Mouse (Mus musculus) midbrain, embryonic 15.5 days (tissue): ENCODE results near the gene Celf2. TPM values are rescaled to one million over a fixed set of nuclear protein-coding genes. Genes with fewer than 3 reads are reported as not detected.

Source experiments
- ATAC-seq: fragments of 200-750 bp; cut with Nextera tagmentation; replicated peaks from 2 replicates; pipeline ENCODE4 v1.8.0; 2017; ENCODE audit warnings: moderate TSS enrichment
- H3K27ac ChIP-seq: fragments of 300-500 bp; sonication (generic); 2 replicates; pipeline ENCODE4 v1.5.1; 2015; ENCODE audit warnings: mild to moderate bottlenecking, inconsistent platforms
- H3K27me3 ChIP-seq: fragments of 300-500 bp; sonication (generic); replicated peaks from 2 replicates; pipeline ENCODE4 v1.6.1; 2015; ENCODE audit warnings: inconsistent platforms
- H3K36me3 ChIP-seq: fragments of 300-500 bp; sonication (generic); replicated peaks from 2 replicates; pipeline ENCODE4 v1.6.1; 2015; ENCODE audit warnings: inconsistent platforms
- H3K4me1 ChIP-seq: fragments of 300-500 bp; sonication (generic); 2 replicates; pipeline ENCODE4 v1.6.1; 2015; ENCODE audit warnings: inconsistent platforms
- H3K4me2 ChIP-seq: fragments of 300-500 bp; sonication (generic); 2 replicates; pipeline ENCODE4 v1.6.1; 2015; ENCODE audit warnings: inconsistent platforms, mild to moderate bottlenecking, moderate library complexity
- H3K4me3 ChIP-seq: fragments of 300-500 bp; sonication (generic); 2 replicates; pipeline ENCODE4 v1.5.1; 2015; ENCODE audit warnings: mild to moderate bottlenecking, inconsistent platforms
- H3K9ac ChIP-seq: fragments of 300-500 bp; sonication (generic); 2 replicates; pipeline ENCODE4 v1.6.1; 2015; ENCODE audit warnings: mild to moderate bottlenecking, inconsistent platforms
- H3K9me3 ChIP-seq: fragments of 300-500 bp; sonication (generic); 2 replicates; pipeline ENCODE4 v1.6.1; 2016; ENCODE audit warnings: inconsistent platforms
- WGBS: fragments of 180-500 bp; shearing (Covaris S2); methylation state at CpG from one replicate; pipeline ENCODE4 v1.1.7; 2015; ENCODE audit warnings: mixed read lengths; 5-methylcytosine and 5-hydroxymethylcytosine counted together
- polyA plus RNA-seq: library from polyadenylated mRNA; unstranded; fragments of >200 nt; fragmentation: Nextera tagmentation; extraction: Ambion mirVana; gene quantifications from 2 replicates; pipeline ENCODE4 v1.2.1, GENCODE M21; 2015

Gene Celf2
- polyA plus RNA-seq, 1 experiment from 2014 or later, result 190 TPM

GRCm38 (mm10) chr2:7017384-7018113, 491.8 kb downstream of the Celf2 start:
- Histone ChIP-seq H3K4me2 (no peak overlapping the region), H3K4me3 (no peak overlapping the region), H3K9ac (no peak overlapping the region), H3K27ac (no peak overlapping the region), H3K27me3 (no peaks in the 10 kb centered on the region), H3K4me1 (no peaks in the 10 kb centered on the region), H3K36me3 (no peaks in the 10 kb centered on the region), H3K9me3 (no peaks in the 10 kb centered on the region)
- WGBS, result 86% methylated on average over 6 of the region's 6 CpGs
- no peak for ATAC-seq

GRCm38 (mm10) chr2:7013126-7013525, 496.2 kb downstream of the Celf2 start:
- no peak overlapping the region for H3K27ac ChIP-seq
- H3K9ac ChIP-seq, result no peak overlapping the region
- WGBS, result 78% methylated on average over 5 of the region's 5 CpGs
- no peaks in the 10 kb centered on the region for H3K9me3 ChIP-seq
- H3K4me1 ChIP-seq, result no peaks in the 10 kb centered on the region
- H3K4me3 ChIP-seq, result no peak overlapping the region
- H3K36me3 ChIP-seq, result no peaks in the 10 kb centered on the region
- no peak overlapping the region for H3K4me2 ChIP-seq
- no peaks in the 10 kb centered on the region for H3K27me3 ChIP-seq
- no peak for ATAC-seq

- H3K27ac ChIP-seq, result no peak overlapping the region
- ATAC-seq, result no peak
- no peak overlapping the region for H3K9ac ChIP-seq
- H3K4me2 ChIP-seq, result no peak overlapping the region
- H3K4me1 ChIP-seq, result peaks cover 4% of the 10 kb centered on the region; the same call in 1 of the 2 replicates
- no peaks in the 10 kb centered on the region for H3K9me3 ChIP-seq
- WGBS, result 79% methylated on average over 3 of the region's 3 CpGs
- no peak overlapping the region for H3K4me3 ChIP-seq
- H3K36me3 ChIP-seq, result no peaks in the 10 kb centered on the region
- no peaks in the 10 kb centered on the region for H3K27me3 ChIP-seq
Measured at GRCm38 (mm10) chr2:7006816-7007215, 502.5 kb downstream of the Celf2 start.

- 18% methylated on average over 2 of the region's 2 CpGs for WGBS
- H3K9ac ChIP-seq, result no peak overlapping the region
- no peaks in the 10 kb centered on the region for H3K27me3 ChIP-seq
- H3K4me3 ChIP-seq, result no peak overlapping the region
- H3K4me1 ChIP-seq, result peaks cover 5% of the 10 kb centered on the region; the same call in 1 of the 2 replicates
- 0 out of 2 replicates have a peak, but pooled peaks have one; percentile 74 for ATAC-seq
- H3K9me3 ChIP-seq, result no peaks in the 10 kb centered on the region
- H3K36me3 ChIP-seq, result no peaks in the 10 kb centered on the region
- no peak overlapping the region for H3K4me2 ChIP-seq
- H3K27ac ChIP-seq, result peak overlapping the region; percentile 42; the same call in 1 of the 2 replicates
Measured at GRCm38 (mm10) chr2:7001967-7002366, 507.4 kb downstream of the Celf2 start.

GRCm38 (mm10) chr2:6991010-6991421, 518.3 kb downstream of the Celf2 start:
- Histone ChIP-seq H3K9ac (no peak overlapping the region), H3K9me3 (no peaks in the 10 kb centered on the region), H3K4me3 (no peak overlapping the region), H3K36me3 (no peaks in the 10 kb centered on the region), H3K4me2 (no peak overlapping the region), H3K27ac (no peak overlapping the region), H3K4me1 (no peaks in the 10 kb centered on the region), H3K27me3 (no peaks in the 10 kb centered on the region)
- WGBS, result 68% methylated on average over 5 of the region's 5 CpGs
- ATAC-seq, result no peak

- Histone ChIP-seq H3K4me1 (no peaks in the 10 kb centered on the region), H3K36me3 (no peaks in the 10 kb centered on the region), H3K27ac (no peak overlapping the region), H3K9ac (no peak overlapping the region), H3K27me3 (no peaks in the 10 kb centered on the region), H3K9me3 (no peaks in the 10 kb centered on the region), H3K4me3 (no peak overlapping the region), H3K4me2 (no peak overlapping the region)
- no peak for ATAC-seq
- WGBS, result 51% methylated on average over 4 of the region's 4 CpGs
Measured at GRCm38 (mm10) chr2:6985706-6986105, 523.7 kb downstream of the Celf2 start.

- H3K27me3 ChIP-seq, result no peaks in the 10 kb centered on the region
- no peak for ATAC-seq
- H3K4me3 ChIP-seq, result no peak overlapping the region
- no peaks in the 10 kb centered on the region for H3K9me3 ChIP-seq
- no peaks in the 10 kb centered on the region for H3K36me3 ChIP-seq
- no peak overlapping the region for H3K27ac ChIP-seq
- WGBS, result 53% methylated on average over 6 of the region's 6 CpGs
- H3K4me1 ChIP-seq, result no peaks in the 10 kb centered on the region
- no peak overlapping the region for H3K9ac ChIP-seq
- H3K4me2 ChIP-seq, result no peak overlapping the region
Measured at GRCm38 (mm10) chr2:6983902-6984301, 525.5 kb downstream of the Celf2 start.

GRCm38 (mm10) chr2:6976300-6976699, 533.1 kb downstream of the Celf2 start:
- H3K4me3 ChIP-seq, result no peak overlapping the region
- no peaks in the 10 kb centered on the region for H3K9me3 ChIP-seq
- no peaks in the 10 kb centered on the region for H3K36me3 ChIP-seq
- H3K4me1 ChIP-seq, result no peaks in the 10 kb centered on the region
- WGBS, result 96% methylated on average over 2 of the region's 2 CpGs
- H3K4me2 ChIP-seq, result no peak overlapping the region
- no peak for ATAC-seq
- H3K27ac ChIP-seq, result no peak overlapping the region
- no peaks in the 10 kb centered on the region for H3K27me3 ChIP-seq
- H3K9ac ChIP-seq, result no peak overlapping the region

- Histone ChIP-seq H3K27ac (no peak overlapping the region), H3K9ac (no peak overlapping the region), H3K4me2 (no peak overlapping the region), H3K9me3 (no peaks in the 10 kb centered on the region), H3K36me3 (no peaks in the 10 kb centered on the region), H3K4me1 (no peaks in the 10 kb centered on the region), H3K27me3 (no peaks in the 10 kb centered on the region), H3K4me3 (no peak overlapping the region)
- 67% methylated on average over 6 of the region's 6 CpGs for WGBS
- ATAC-seq, result no peak; the same call in 1 of the 2 replicates
Measured at GRCm38 (mm10) chr2:6969228-6969627, 540.1 kb downstream of the Celf2 start.

- no peaks in the 10 kb centered on the region for H3K4me1 ChIP-seq
- H3K27ac ChIP-seq, result no peak overlapping the region
- no peaks in the 10 kb centered on the region for H3K27me3 ChIP-seq
- H3K36me3 ChIP-seq, result no peaks in the 10 kb centered on the region
- no peaks in the 10 kb centered on the region for H3K9me3 ChIP-seq
- H3K4me2 ChIP-seq, result no peak overlapping the region
- H3K4me3 ChIP-seq, result no peak overlapping the region
- H3K9ac ChIP-seq, result no peak overlapping the region
- no peak for ATAC-seq
Measured at GRCm38 (mm10) chr2:6965243-6965642, 544.1 kb downstream of the Celf2 start.

GRCm38 (mm10) chr2:6950702-6951101, 558.7 kb downstream of the Celf2 start:
- H3K4me2 ChIP-seq, result no peak overlapping the region
- H3K4me3 ChIP-seq, result no peak overlapping the region
- ATAC-seq, result no peak
- H3K36me3 ChIP-seq, result no peaks in the 10 kb centered on the region
- H3K4me1 ChIP-seq, result no peaks in the 10 kb centered on the region
- no peak overlapping the region for H3K27ac ChIP-seq
- WGBS, result 90% methylated on average over 4 of the region's 4 CpGs
- no peak overlapping the region for H3K9ac ChIP-seq
- no peaks in the 10 kb centered on the region for H3K27me3 ChIP-seq
- H3K9me3 ChIP-seq, result no peaks in the 10 kb centered on the region

- Histone ChIP-seq H3K4me2 (no peak overlapping the region), H3K9me3 (no peaks in the 10 kb centered on the region), H3K27ac (no peak overlapping the region), H3K4me1 (no peaks in the 10 kb centered on the region), H3K4me3 (no peak overlapping the region), H3K27me3 (no peaks in the 10 kb centered on the region), H3K9ac (no peak overlapping the region), H3K36me3 (no peaks in the 10 kb centered on the region)
- ATAC-seq, result no peak
- 82% methylated on average over 9 of the region's 9 CpGs for WGBS
Measured at GRCm38 (mm10) chr2:6945638-6946415, 563.5 kb downstream of the Celf2 start.

GRCm38 (mm10) chr2:6943651-6944050, 565.7 kb downstream of the Celf2 start:
- no peak overlapping the region for H3K27ac ChIP-seq
- WGBS, result 82% methylated on average over 8 of the region's 8 CpGs
- no peak for ATAC-seq

More at GRCm38 (mm10) chr2:6943651-6944050, 565.7 kb downstream of the Celf2 start:
- H3K4me1 ChIP-seq, result no peaks in the 10 kb centered on the region
- H3K4me3 ChIP-seq, result no peak overlapping the region
- H3K36me3 ChIP-seq, result no peaks in the 10 kb centered on the region
- H3K27me3 ChIP-seq, result no peaks in the 10 kb centered on the region
- no peak overlapping the region for H3K9ac ChIP-seq
- no peaks in the 10 kb centered on the region for H3K9me3 ChIP-seq
- no peak overlapping the region for H3K4me2 ChIP-seq
